Mouse (Mus musculus) forebrain, embryonic 12.5 days (tissue): ENCODE results near the gene Gpr137. TPM values are rescaled to one million over a fixed set of nuclear protein-coding genes. Genes with fewer than 3 reads are reported as not detected.
A peak's percentile ranks its signal among the peaks of the same experiment; 100 is the strongest.

Source experiments
- ATAC-seq: fragments of 200-750 bp; cut with Nextera tagmentation; 2 replicates; pipeline ENCODE4 v1.8.0; 2017; ENCODE audit warnings: moderate TSS enrichment; ENCODE audit not compliant: low FRiP score
- H3K27ac ChIP-seq: fragments of 300-500 bp; sonication (generic); 2 replicates; pipeline ENCODE4 v1.5.1; 2016; ENCODE audit warnings: mild to moderate bottlenecking
- H3K27me3 ChIP-seq: fragments of 300-500 bp; sonication (generic); 2 replicates; pipeline ENCODE4 v1.6.1; 2016; ENCODE audit warnings: mild to moderate bottlenecking
- H3K36me3 ChIP-seq: fragments of 300-500 bp; sonication (generic); replicated peaks from 2 replicates; pipeline ENCODE4 v1.6.1; 2016; ENCODE audit warnings: mild to moderate bottlenecking
- H3K4me1 ChIP-seq: fragments of 300-500 bp; sonication (generic); 2 replicates; pipeline ENCODE4 v1.6.1; 2016
- H3K4me2 ChIP-seq: fragments of 300-500 bp; sonication (generic); 2 replicates; pipeline ENCODE4 v1.6.1; 2016; ENCODE audit warnings: mild to moderate bottlenecking, moderate library complexity
- H3K4me3 ChIP-seq: fragments of 300-500 bp; sonication (generic); replicated peaks from 2 replicates; pipeline ENCODE4 v1.5.1; 2016; ENCODE audit warnings: mild to moderate bottlenecking
- H3K9ac ChIP-seq: fragments of 300-500 bp; sonication (generic); 2 replicates; pipeline ENCODE4 v1.6.1; 2016; ENCODE audit warnings: mild to moderate bottlenecking
- H3K9me3 ChIP-seq: fragments of 300-500 bp; sonication (generic); 2 replicates; pipeline ENCODE4 v1.6.1; 2016
- whole genome bisulfite sequencing: fragments of 180-500 bp; shearing (Covaris S2); methylation state at CpG from one replicate; pipeline ENCODE4 v1.1.7; 2016; 5-methylcytosine and 5-hydroxymethylcytosine counted together
- polyA plus RNA-seq: library from polyadenylated mRNA; unstranded; fragments of >200 nt; fragmentation: Nextera tagmentation; extraction: Ambion mirVana; gene quantifications from 2 replicates; pipeline ENCODE4 v1.2.1, GENCODE M21; 2016

The Gpr137 gene
- polyA plus RNA-seq, 1 experiment from 2014 or later = 33.1 TPM

- H3K4me3 ChIP-seq = no peak overlapping the region
Observed at GRCm38 (mm10) chr19:6970460-6971085, 28.3 kb upstream of the Gpr137 start.

GRCm38 (mm10) chr19:6969665-6970381, 27.5 kb upstream of the Gpr137 start:
- Histone ChIP-seq H3K4me2 (peak overlapping the region; percentile 57), H3K4me1 (peaks cover 34% of the 10 kb centered on the region), H3K27ac (0 out of 2 replicates have a peak overlapping the region, but pooled peaks have one; percentile 56), H3K27me3 (peaks cover 46% of the 10 kb centered on the region), H3K36me3 (0 out of 2 replicates have a peak, but pooled peaks cover 3% of the 10 kb centered on the region), H3K9me3 (no peaks in the 10 kb centered on the region), H3K4me3 (peak overlapping the region; percentile 48), H3K9ac (peak overlapping the region; percentile 53)
- peak; percentile 15 for ATAC-seq
- under 1% methylated on average over 43 of the region's 55 CpGs for WGBS

More at GRCm38 (mm10) chr19:6970460-6971085, 28.3 kb upstream of the Gpr137 start:
- Histone ChIP-seq H3K27me3 (peaks cover 46% of the 10 kb centered on the region), H3K4me2 (peak overlapping the region; percentile 57), H3K4me1 (peaks cover 34% of the 10 kb centered on the region), H3K9me3 (no peaks in the 10 kb centered on the region), H3K9ac (peak overlapping the region; percentile 44), H3K36me3 (no peaks in the 10 kb centered on the region), H3K27ac (peak overlapping the region; percentile 56; the same call in 1 of the 2 replicates)
- 13% methylated on average over 11 of the region's 11 CpGs for WGBS
- no peak for ATAC-seq

DNA sequence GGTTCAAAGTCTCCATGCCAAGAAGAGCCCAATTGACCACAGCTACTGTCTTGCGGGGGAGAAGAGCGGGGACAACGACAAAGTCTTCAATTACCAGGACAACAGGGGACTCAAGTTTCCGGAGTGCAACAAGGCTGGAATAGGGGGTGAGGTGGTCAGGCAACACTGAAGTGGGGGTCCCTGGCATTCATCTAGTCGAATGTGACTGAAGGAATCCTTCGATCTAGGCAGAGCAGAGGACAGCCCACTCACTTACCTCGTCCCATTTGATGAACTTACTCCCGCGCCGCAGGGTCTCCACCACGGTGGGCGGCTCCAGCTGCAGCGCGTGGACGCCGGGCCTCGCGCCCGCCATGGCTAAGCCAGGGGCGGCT, 27.0 kb upstream of the Gpr137 start:
- Histone ChIP-seq H3K9ac (peak overlapping the region; percentile 53), H3K4me1 (peaks cover 34% of the 10 kb centered on the region), H3K36me3 (0 out of 2 replicates have a peak, but pooled peaks cover 6% of the 10 kb centered on the region), H3K27me3 (peaks cover 46% of the 10 kb centered on the region), H3K4me2 (peak overlapping the region; percentile 57), H3K27ac (no peak overlapping the region), H3K4me3 (peak overlapping the region; percentile 48), H3K9me3 (no peaks in the 10 kb centered on the region)
- no peak; the same call in 1 of the 2 replicates for ATAC-seq
- under 1% methylated on average over 20 of the region's 20 CpGs for WGBS

DNA sequence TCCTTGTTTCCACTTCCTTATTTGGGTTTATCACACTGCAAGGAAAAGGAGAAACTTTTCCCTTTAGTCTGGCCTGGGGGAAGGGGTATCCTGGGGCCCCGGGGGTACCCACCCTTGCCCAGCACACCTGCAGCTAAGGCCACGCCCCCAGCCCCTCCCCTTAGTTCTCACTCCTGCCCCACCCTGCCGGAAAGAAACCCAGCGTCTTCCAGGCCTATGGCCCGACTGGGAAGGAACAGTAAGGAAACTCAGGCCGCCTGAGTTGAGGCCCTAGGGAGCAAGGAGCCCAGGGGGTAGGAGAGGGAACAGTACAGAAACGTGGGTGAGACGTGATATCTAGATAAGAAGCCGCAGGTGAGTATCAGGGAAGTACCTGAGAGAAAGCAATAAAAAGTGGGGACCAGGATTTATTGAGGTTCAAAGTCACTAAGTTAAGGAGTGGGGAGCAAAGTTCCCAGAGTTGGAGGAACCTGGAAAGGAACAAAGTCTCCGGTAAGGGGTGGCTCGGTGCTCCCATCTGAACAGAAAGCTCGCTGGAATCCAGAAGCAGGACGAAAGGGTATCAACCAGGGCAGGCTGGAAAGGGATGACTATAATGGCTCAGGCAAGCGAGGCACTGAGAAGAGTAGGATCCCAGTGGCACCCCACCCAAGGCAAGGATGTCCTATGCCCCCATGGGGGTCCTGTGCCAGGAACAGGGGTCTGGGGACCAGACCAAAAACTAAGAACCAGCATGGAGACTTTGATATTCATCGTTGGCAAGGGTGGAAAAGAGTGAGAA, 26.4 kb upstream of the Gpr137 start:
- H3K9ac ChIP-seq = peak overlapping the region; percentile 25; the same call in 1 of the 2 replicates
- H3K27me3 ChIP-seq = peaks cover 46% of the 10 kb centered on the region
- WGBS = 14% methylated on average over 15 of the region's 15 CpGs
- H3K4me1 ChIP-seq = peaks cover 29% of the 10 kb centered on the region
- H3K9me3 ChIP-seq = no peaks in the 10 kb centered on the region
- no peak for ATAC-seq
- peak overlapping the region; percentile 57 for H3K4me2 ChIP-seq
- H3K27ac ChIP-seq = no peak overlapping the region
- peak overlapping the region; percentile 48 for H3K4me3 ChIP-seq
- 0 out of 2 replicates have a peak, but pooled peaks cover 10% of the 10 kb centered on the region for H3K36me3 ChIP-seq

GRCm38 (mm10) chr19:6956461-6956860, 14.2 kb upstream of the Gpr137 start:
- WGBS = 80% methylated on average over 9 of the region's 10 CpGs

GRCm38 (mm10) chr19:6955424-6955823, 13.1 kb upstream of the Gpr137 start:
- WGBS = 89% methylated on average over 7 of the region's 7 CpGs
- no peak overlapping the region for H3K9ac ChIP-seq
- ATAC-seq = no peak
- no peaks in the 10 kb centered on the region for H3K9me3 ChIP-seq
- peaks cover 11% of the 10 kb centered on the region for H3K4me1 ChIP-seq
- no peaks in the 10 kb centered on the region for H3K27me3 ChIP-seq
- no peak overlapping the region for H3K27ac ChIP-seq
- no peak overlapping the region for H3K4me3 ChIP-seq
- H3K4me2 ChIP-seq = no peak overlapping the region
- H3K36me3 ChIP-seq = peaks cover 38% of the 10 kb centered on the region

More at GRCm38 (mm10) chr19:6956461-6956860, 14.2 kb upstream of the Gpr137 start:
- Histone ChIP-seq H3K4me2 (no peak overlapping the region), H3K4me3 (no peak overlapping the region), H3K4me1 (peaks cover 11% of the 10 kb centered on the region), H3K27me3 (no peaks in the 10 kb centered on the region), H3K36me3 (peaks cover 38% of the 10 kb centered on the region), H3K9ac (no peak overlapping the region), H3K9me3 (no peaks in the 10 kb centered on the region), H3K27ac (no peak overlapping the region)
- no peak for ATAC-seq

DNA sequence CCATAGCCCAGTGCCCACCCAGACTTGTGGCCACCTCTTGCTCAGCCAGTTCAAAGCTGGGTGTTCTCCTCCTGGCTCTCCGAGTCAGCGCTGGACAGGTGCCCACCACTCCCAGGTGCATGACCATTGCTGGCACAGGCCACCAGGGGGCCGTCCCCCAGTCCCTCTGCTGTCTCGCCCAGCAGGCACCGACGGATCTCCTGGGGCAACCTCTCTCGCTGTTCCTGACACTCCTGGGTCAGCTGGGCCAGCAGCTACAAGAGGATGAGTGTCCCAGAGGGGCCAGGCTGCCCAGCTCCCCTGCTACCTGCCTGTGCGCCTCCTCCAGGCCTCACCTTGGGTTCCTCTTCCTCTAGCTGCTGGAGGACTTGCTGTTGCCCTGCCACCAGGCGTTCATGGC, 11.8 kb upstream of the Gpr137 start:
- WGBS = 54% methylated on average over 9 of the region's 9 CpGs
- H3K4me1 ChIP-seq = peaks cover 18% of the 10 kb centered on the region
- H3K36me3 ChIP-seq = peaks cover 26% of the 10 kb centered on the region
- H3K4me3 ChIP-seq = no peak overlapping the region
- no peak overlapping the region for H3K27ac ChIP-seq
- no peak overlapping the region for H3K9ac ChIP-seq
- H3K27me3 ChIP-seq = no peaks in the 10 kb centered on the region
- no peak for ATAC-seq
- no peaks in the 10 kb centered on the region for H3K9me3 ChIP-seq
- H3K4me2 ChIP-seq = no peak overlapping the region

GRCm38 (mm10) chr19:6952712-6953037, 10.4 kb upstream of the Gpr137 start:
- peak overlapping the region; percentile 77 for H3K9ac ChIP-seq
- H3K4me2 ChIP-seq = peak overlapping the region; percentile 98
- H3K9me3 ChIP-seq = no peaks in the 10 kb centered on the region
- no peaks in the 10 kb centered on the region for H3K27me3 ChIP-seq
- peaks cover 19% of the 10 kb centered on the region for H3K36me3 ChIP-seq
- peaks cover 18% of the 10 kb centered on the region for H3K4me1 ChIP-seq
- H3K4me3 ChIP-seq = peak overlapping the region; percentile 60
- WGBS = 40% methylated on average over 3 of the region's 3 CpGs
- ATAC-seq = no peak
- peak overlapping the region; percentile 10; the same call in 1 of the 2 replicates for H3K27ac ChIP-seq

GRCm38 (mm10) chr19:6951994-6952711, 9.9 kb upstream of the Gpr137 start:
- peak overlapping the region; percentile 77 for H3K9ac ChIP-seq
- H3K4me2 ChIP-seq = peak overlapping the region; percentile 98
- peak overlapping the region; percentile 60 for H3K4me3 ChIP-seq
- peaks cover 18% of the 10 kb centered on the region for H3K4me1 ChIP-seq
- peak overlapping the region; percentile 98 for H3K27ac ChIP-seq
- peak; percentile 47 for ATAC-seq
- peaks cover 20% of the 10 kb centered on the region for H3K36me3 ChIP-seq
- H3K9me3 ChIP-seq = no peaks in the 10 kb centered on the region
- WGBS = 2% methylated on average over 31 of the region's 31 CpGs
- H3K27me3 ChIP-seq = no peaks in the 10 kb centered on the region

- H3K36me3 ChIP-seq = peaks cover 22% of the 10 kb centered on the region
- ATAC-seq = peak; percentile 82
- H3K4me1 ChIP-seq = peaks cover 18% of the 10 kb centered on the region
- under 1% methylated on average over 35 of the region's 35 CpGs for WGBS
- peak overlapping the region; percentile 98 for H3K27ac ChIP-seq
- H3K4me3 ChIP-seq = peak overlapping the region; percentile 60
- no peaks in the 10 kb centered on the region for H3K27me3 ChIP-seq
- H3K9me3 ChIP-seq = no peaks in the 10 kb centered on the region
- peak overlapping the region; percentile 98 for H3K4me2 ChIP-seq
- H3K9ac ChIP-seq = peak overlapping the region; percentile 77
Observed at GRCm38 (mm10) chr19:6951381-6951968, 9.2 kb upstream of the Gpr137 start.

DNA sequence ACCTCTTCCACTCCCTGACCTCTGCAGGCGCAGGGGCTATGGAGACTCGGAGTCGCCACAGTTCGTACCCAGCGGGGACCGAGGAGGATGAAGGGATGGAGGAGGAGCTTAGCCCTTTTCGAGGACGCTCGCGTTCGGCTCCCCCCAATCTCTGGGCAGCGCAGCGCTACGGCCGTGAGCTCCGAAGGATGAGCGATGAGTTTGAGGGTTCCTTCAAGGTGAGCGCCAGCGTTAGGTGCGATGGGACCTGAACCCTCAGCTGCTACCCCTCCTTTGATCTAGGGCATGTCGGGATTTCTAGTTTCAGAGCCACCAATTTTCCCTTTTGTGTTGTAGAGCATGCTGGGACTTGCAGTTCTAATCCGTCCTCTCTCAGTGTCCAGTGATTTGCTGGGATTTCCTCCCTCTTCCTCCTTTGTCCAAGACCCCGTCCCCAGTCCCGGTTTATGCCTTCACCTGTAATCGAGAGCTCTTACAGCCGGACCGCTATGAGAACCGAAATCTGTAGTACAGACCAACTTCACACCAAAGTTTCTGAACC, 8.4 kb upstream of the Gpr137 start:
- peak overlapping the region; percentile 98 for H3K4me2 ChIP-seq
- H3K9ac ChIP-seq = peak overlapping the region; percentile 77
- H3K9me3 ChIP-seq = no peaks in the 10 kb centered on the region
- H3K4me3 ChIP-seq = peak overlapping the region; percentile 60
- 0% methylated on average over 28 of the region's 28 CpGs for WGBS
- peaks cover 18% of the 10 kb centered on the region for H3K4me1 ChIP-seq
- no peaks in the 10 kb centered on the region for H3K27me3 ChIP-seq
- peaks cover 21% of the 10 kb centered on the region for H3K36me3 ChIP-seq
- H3K27ac ChIP-seq = peak overlapping the region; percentile 98
- peak; percentile 68 for ATAC-seq
